Mouse (Mus musculus) mature B cell (primary cell): ENCODE measurements around the gene Fbxw10.

Experiments used
- in situ Hi-C: fragments of 300-500 bp; cut with MboI; formaldehyde crosslinking; loops from 2 replicates; pipeline ENCODE4 v1.14.3; 2019

Fbxw10 gene

DNA sequence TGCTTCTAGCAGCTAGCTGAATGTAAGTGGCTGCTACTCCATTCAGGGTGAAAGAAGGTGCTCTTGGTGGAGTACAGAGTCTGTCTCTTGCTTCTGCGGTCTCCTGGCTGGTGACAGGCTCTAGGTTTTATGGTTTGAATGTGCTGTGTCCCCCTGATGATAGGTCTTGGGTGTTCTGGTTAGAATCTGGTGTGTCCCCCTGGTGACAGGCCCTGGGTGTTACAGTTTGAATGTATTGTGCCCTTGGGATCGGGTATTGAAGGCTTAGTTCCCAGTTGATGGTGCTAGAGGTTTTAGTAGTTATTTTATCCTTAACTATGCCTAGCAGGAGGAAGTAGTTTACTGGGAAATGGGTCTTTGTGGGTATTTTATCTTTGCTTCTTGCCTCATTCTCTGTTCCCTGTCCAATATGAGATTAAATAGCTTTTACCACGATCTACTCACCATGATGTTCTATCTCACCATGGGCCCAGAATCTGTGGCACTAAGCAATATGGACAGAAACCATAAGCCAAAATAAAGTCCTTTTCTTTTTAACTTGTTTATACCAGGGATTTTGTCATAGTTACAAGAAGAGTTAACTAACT lies 62.9 kb downstream of the Fbxw10 start:
- in situ Hi-C loops = loop anchor here (25.0 kb wide), 1 partner anchor 227 kb away; the partner anchor contains the start of gene Pmp22

DNA sequence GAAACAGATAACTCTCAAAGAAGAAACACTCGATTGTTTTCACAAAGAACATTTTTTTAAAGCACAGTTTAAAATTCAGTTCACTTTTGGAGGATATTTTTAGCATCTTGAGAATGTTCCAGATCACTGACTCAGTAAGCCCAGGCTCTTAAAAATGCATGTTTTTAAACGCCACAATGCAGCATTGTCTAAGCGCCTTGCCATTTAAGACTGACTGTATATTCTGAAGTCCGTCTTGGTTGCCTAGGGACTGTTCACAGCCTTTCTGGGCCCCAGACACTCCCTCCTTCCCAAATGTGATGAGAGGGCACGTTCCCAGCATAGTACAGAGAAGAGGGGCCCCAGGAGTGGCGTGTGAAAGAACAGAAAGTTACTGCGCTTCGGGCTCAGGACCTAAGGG lies 64.5 kb downstream of the Fbxw10 start:
- in situ Hi-C loops = loop anchor here (25.0 kb wide), 1 partner anchor 226 kb away; the partner anchor contains the start of gene Pmp22

DNA sequence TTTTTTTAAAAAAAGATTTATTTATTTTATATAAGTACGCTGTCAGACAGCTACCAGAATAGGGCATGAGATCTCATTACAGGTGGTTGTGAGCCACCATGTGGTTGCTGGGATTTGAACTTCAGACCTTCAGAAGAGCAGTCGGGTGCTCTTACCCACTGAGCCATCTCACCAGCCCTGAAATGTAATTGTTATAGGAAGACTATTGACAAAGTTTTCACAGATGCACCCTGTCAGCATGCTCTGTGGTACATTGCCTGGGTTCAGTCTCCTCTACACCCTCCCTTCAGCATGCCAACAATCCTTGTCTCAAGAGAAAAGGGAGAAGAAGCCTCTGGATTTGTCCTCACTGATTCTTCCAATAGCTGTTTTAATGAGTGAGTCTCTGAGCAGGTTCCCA lies 66.3 kb downstream of the Fbxw10 start:
- in situ Hi-C loops = loop anchor here (25.0 kb wide), 1 partner anchor 224 kb away; the partner anchor contains the start of gene Pmp22

DNA sequence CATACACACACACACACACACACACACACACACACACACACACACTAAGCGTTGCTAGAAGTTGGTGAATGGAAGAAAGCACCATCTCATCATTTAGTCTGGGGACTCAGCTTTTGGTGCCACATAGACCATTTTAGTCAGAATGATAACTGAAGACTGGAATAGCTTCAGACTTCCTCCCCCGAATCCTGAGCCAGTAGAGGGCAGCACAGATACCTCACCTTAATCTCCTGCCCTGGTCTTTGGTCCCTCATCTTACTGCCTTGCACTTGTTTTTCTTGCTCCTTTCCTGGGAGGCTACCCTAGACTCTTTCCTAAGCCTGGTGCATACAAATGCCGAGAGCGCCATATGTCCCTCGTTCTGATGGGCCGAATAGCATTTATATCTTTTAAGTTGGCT lies 67.7 kb downstream of the Fbxw10 start:
- in situ Hi-C loops = loop anchor here (25.0 kb wide), 1 partner anchor 223 kb away; the partner anchor contains the start of gene Pmp22

DNA sequence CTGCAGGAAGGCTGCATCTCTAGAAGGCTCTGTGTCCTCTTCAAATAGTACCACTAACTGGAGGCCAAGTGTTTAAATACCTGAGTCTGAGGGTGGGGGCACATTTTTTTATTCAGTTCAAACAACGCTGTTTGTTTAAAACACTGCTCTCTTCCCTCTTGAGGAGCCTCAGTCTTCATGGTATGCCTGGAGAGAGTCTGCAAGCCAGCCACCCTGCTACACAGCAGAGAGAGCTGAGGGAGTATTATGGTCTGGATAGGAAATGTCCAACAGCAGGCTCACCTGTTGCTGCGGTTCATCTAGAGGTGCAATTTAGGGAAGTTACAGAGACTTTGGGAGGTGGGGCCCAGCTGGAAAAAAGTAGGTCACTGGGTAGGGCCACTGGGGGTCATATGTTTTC lies 68.6 kb downstream of the Fbxw10 start:
- in situ Hi-C loops = loop anchor here (25.0 kb wide), 1 partner anchor 222 kb away; the partner anchor contains the start of gene Pmp22

DNA sequence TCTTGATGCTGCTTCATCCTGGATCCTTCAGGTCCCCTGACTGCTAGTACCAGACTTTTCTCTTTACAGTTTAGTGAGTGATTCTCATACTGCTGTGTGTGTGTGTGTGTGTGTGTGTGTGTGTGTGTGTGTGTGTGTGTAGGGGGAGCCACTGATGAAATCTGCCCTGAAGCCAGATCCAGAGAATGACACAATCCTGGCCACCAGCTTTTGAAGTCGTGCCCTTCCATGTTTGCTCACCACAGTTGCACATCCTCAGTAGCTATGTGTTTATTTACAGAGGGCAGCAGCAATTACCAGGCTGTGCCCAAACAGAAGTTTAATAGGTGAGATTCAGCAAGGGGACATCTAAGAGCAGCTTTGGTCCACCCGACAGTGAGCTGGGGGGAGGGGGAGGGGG lies 69.9 kb downstream of the Fbxw10 start:
- in situ Hi-C loops = loop anchor here (25.0 kb wide), 1 partner anchor 221 kb away; the partner anchor contains the start of gene Pmp22

DNA sequence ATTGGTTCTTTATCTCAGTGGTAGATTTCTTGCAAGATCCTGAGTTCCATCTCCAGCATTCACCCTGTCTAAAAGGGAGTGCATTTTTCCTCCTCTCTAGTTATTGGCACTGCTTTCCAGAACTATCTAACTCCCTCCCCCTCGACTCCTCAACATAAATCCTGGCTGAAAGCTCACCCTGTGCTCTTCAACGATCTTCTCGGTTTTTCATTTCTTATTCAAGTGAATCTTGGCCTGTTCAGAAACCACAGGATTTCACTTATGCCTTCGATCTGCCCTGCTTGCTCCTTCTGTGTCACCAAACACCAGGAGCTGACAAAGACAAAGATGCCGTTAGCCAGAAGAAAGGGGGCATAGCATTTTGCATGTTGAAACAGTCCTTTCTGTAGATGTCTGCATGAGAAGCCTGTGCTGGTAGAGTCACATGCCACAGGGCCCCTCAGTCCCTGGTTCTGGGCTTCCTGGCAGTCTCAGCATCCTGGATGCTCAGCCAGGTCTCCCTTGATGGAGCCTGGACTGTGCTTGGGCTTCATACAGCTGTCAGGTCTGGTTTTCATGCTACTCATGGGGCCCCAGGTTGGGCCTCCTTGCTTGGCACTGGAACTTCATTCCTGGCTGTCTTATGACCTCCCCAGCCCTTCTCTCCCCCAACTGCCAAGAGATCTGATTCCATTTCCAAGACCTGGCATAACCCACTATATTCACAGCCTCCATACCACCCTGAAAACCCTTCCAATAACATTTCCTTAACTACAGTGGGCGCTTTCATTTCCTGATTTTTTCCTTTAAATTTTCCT lies 73.3 kb downstream of the Fbxw10 start:
- in situ Hi-C loops = loop anchor here (25.0 kb wide), 1 partner anchor 217 kb away; the partner anchor contains the start of gene Pmp22

DNA sequence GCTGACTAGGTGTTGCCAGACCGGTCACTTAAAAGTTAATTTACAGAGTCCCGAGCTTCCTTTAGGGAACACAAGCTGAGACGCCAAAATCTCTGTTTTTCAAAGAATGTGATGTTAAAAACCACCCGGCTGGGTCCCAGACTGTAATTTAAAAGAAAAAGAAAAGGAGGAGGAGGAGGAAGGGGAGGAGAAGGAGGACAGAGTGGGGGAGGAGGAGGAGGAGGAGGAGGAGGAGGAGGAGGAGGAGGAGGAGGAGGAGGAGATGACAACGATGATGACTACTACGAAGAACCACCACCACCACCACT lies 73.8 kb downstream of the Fbxw10 start:
- in situ Hi-C loops = loop anchor here (25.0 kb wide), 1 partner anchor 217 kb away; the partner anchor contains the start of gene Pmp22

DNA sequence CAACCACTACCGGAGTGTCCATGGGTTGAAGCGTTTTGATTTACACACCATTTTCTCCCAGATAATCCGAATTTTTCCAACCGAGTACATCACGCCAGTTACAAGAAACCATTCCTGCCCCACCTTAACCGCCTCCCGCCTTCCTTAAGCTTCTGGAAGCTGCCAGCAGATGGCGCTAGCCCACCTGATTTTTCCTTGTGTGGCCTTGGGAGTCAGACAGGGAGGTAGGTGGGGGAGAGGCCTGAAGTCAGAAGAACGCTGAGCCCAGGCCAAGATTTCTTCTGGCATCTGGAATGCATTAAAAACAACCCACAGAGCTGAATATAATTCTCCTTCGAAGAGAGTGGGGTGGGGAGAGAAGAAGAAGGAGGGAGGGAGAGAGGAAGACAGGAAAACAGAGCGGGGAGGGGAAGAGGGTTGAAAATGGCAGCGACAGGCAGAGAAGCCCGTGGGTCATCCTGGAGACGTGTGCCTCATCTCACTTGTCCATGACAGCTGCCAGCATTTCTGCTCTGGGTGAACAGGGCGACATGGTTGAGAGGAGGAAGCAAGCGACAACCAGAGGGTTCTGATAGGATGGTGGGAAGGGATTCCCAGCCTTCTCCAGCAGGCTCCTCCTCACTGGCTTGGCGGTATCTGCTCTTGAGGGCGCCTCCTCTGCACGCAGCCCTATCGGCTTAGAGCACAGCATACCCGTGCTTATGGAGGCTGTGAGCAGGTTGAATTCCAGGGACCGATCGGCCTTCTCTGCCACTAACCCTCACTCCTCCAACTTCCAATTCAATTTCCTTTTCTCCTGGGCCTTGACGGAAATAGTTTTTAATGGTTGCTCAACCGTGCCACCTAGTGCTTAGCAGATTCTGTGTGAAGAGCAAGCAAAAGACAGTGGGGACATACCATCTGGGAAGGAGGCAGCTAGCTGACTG lies 74.4 kb downstream of the Fbxw10 start:
- in situ Hi-C loops = loop anchor here (25.0 kb wide), 1 partner anchor 216 kb away; the partner anchor contains the start of gene Pmp22

DNA sequence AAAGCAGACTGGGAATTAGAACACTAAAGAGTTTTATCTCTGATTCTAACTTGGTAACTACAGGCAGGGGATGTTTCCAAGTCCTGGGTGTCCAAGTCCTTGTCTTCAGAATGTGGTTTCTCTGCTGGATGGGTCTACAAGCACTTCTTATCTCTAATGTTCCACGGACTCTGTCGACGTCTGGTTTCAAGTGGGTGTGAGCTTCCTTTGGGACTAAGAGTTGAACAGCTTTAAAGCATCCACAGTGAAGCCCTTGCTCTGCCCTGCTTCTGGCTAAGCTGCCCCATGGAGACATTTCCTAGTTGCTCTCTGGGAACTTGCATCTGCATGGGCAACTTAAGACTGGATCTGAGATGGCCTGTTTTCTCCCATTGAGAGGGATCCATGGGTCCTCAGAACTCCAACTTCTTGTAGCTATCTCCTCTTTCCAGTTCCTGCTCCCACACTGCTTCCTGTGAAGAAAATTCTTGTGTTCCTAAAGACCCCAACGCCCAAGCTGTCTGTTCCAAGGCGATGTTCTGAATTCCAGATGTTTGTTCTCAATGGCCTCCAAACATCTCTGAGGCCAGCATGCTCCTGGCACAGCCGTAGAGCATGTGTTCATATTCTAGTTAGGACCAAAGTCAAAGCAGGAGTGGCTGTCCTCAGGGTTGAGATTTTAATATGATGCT lies 77.4 kb downstream of the Fbxw10 start:
- in situ Hi-C loops = loop anchor here (25.0 kb wide), 1 partner anchor 213 kb away; the partner anchor contains the start of gene Pmp22
